Mouse (Mus musculus) regulatory T cell (primary cell): ENCODE measurements around the gene Nts.

ENCODE experiments used
- in situ Hi-C: fragments of 300-600 bp; cut with MboI, MseI; formaldehyde crosslinking; loops from one replicate; pipeline ENCODE4 v1.15.1; 2025; ENCODE audit warnings: high pct_unique_total_duplicates

Gene Nts

GRCm38 (mm10) chr10:102490386-102490785, at the start of gene Nts:
TSS of gene Nts (minus strand) at chr10:102490486.
- in situ Hi-C loops, result loop anchor here (10.0 kb wide), 1 partner anchor 334 kb away; no protein-coding TSS in a partner anchor

GRCm38 (mm10) chr10:102527901-102528300, 37.6 kb upstream of the Nts start:
- in situ Hi-C loops, result no loop called here

- in situ Hi-C loops, result no loop called here
Observed at GRCm38 (mm10) chr10:102514159-102514558, 23.9 kb upstream of the Nts start.

GRCm38 (mm10) chr10:102511807-102512461, 21.6 kb upstream of the Nts start, which contains the start of gene Rassf9:
TSS of gene Rassf9 (plus strand) at chr10:102512222.
- in situ Hi-C loops, result no loop called here

GRCm38 (mm10) chr10:102511461-102511806, 21.1 kb upstream of the Nts start:
- in situ Hi-C loops, result no loop called here

- in situ Hi-C loops, result no loop called here
Observed at GRCm38 (mm10) chr10:102507386-102507785, 17.1 kb upstream of the Nts start.

- in situ Hi-C loops, result loop anchor here (10.0 kb wide), 1 partner anchor 326 kb away; no protein-coding TSS in a partner anchor
Observed at GRCm38 (mm10) chr10:102498754-102499153, 8.5 kb upstream of the Nts start.

- in situ Hi-C loops, result loop anchor here (10.0 kb wide), 1 partner anchor 333 kb away; no protein-coding TSS in a partner anchor
Observed at GRCm38 (mm10) chr10:102491792-102492191, 1.5 kb upstream of the Nts start.

GRCm38 (mm10) chr10:102469412-102469811, 20.9 kb downstream of the Nts start:
- in situ Hi-C loops, result no loop called here

- in situ Hi-C loops, result no loop called here
Observed at GRCm38 (mm10) chr10:102451756-102452155, 38.5 kb downstream of the Nts start.

- in situ Hi-C loops, result loop anchor here (10.0 to 25.0 kb wide), 2 partner anchors 1705 to 1812 kb away; no protein-coding TSS in a partner anchor
Observed at GRCm38 (mm10) chr10:102449449-102449848, 40.8 kb downstream of the Nts start.

- in situ Hi-C loops, result loop anchor here (10.0 to 25.0 kb wide), 2 partner anchors 1700 to 1808 kb away; no protein-coding TSS in a partner anchor
Observed at GRCm38 (mm10) chr10:102444912-102445556, 45.3 kb downstream of the Nts start.

- in situ Hi-C loops, result loop anchor here (25.0 kb wide), 1 partner anchor 1798 kb away; no protein-coding TSS in a partner anchor
Observed at GRCm38 (mm10) chr10:102435467-102435866, 54.8 kb downstream of the Nts start.

GRCm38 (mm10) chr10:102435048-102435447, 55.2 kb downstream of the Nts start:
- in situ Hi-C loops, result loop anchor here (25.0 kb wide), 1 partner anchor 1798 kb away; no protein-coding TSS in a partner anchor
